Comparison of ENCODE assay signal across 11 mouse cellular contexts in genomic region chr1:51647955-51648354, GRCm38 (mm10).
DNase-seq lines count a peak whose midpoint lies in the region; ATAC-seq and TF ChIP-seq lines count a peak whose summit lies in the region.
"Had no signal": no experiment of that assay in that cellular context is flagged by ENCODE, and none has a peak within 500 bp of the region (broad histone marks: within the 10 kb centered on the region; RNA-seq: fewer than 3 reads in every experiment).

No protein-coding gene starts in this region.

- no peak overlapping the region for H3K4me2 ChIP-seq in stomach, embryonic 15.5 days
- H3K4me2 ChIP-seq in midbrain, postnatal 0 days (ENCODE audit: low read depth, low read length, poor library complexity, severe bottlenecking) = no peak overlapping the region
- no peak overlapping the region for H3K4me2 ChIP-seq in kidney, embryonic 15.5 days
- H3K4me2 ChIP-seq: limb, embryonic 15.5 days had no signal

- no peaks in the 10 kb centered on the region for H3K27me3 ChIP-seq in stomach, embryonic 15.5 days (replicated peaks)
- no peaks in the 10 kb centered on the region for H3K27me3 ChIP-seq in midbrain, postnatal 0 days (ENCODE audit: insufficient read depth, low read length)
- H3K27me3 ChIP-seq in kidney, embryonic 15.5 days = no peaks in the 10 kb centered on the region
- H3K27me3 ChIP-seq: limb, embryonic 15.5 days had no signal

- no peaks in the 10 kb centered on the region for H3K9me3 ChIP-seq in stomach, embryonic 15.5 days
- no peaks in the 10 kb centered on the region for H3K9me3 ChIP-seq in midbrain, postnatal 0 days (ENCODE audit: low read length)
- H3K9me3 ChIP-seq in kidney, embryonic 15.5 days (replicated peaks) = no peaks in the 10 kb centered on the region
- H3K9me3 ChIP-seq: limb, embryonic 15.5 days had no signal

- intact Hi-C loops in heart, postnatal 36 days (cut with DNase I) = no loop called here

- DNase-seq in ovary, postnatal 36 days (ENCODE audit: low spot score) = peak; percentile 23
- no peak for DNase-seq in ovary, adult 18-20 months (ENCODE audit: low spot score)
- peak; percentile 18 for DNase-seq in gastrocnemius, postnatal 10 days
- peak; percentile 38 to 53 for DNase-seq in heart, postnatal 36 days
- DNase-seq in midbrain, postnatal 0 days (ENCODE audit: low spot score) = no peak
- DNase-seq in frontal cortex, postnatal 10 days (ENCODE audit: low spot score in 2 of 2) = no peak
- DNase-seq: cerebellum, postnatal 36 days; kidney, adult 18-20 months had no signal

- H3K9ac ChIP-seq in stomach, embryonic 15.5 days = no peak overlapping the region
- H3K9ac ChIP-seq in midbrain, postnatal 0 days (replicated peaks; ENCODE audit: low read length, poor library complexity, severe bottlenecking) = no peak overlapping the region
- H3K9ac ChIP-seq in kidney, embryonic 15.5 days = no peak overlapping the region
- H3K9ac ChIP-seq: limb, embryonic 15.5 days had no signal

- no peaks in the 10 kb centered on the region for H3K36me3 ChIP-seq in stomach, embryonic 15.5 days
- no peaks in the 10 kb centered on the region for H3K36me3 ChIP-seq in midbrain, postnatal 0 days (ENCODE audit: insufficient read depth, low read length)
- H3K36me3 ChIP-seq in kidney, embryonic 15.5 days = no peaks in the 10 kb centered on the region
- H3K36me3 ChIP-seq: limb, embryonic 15.5 days had no signal

- 81% methylated on average over 2 of the region's 2 CpGs for WGBS in stomach, embryonic 15.5 days
- WGBS in midbrain, postnatal 0 days = 83% methylated on average over 2 of the region's 2 CpGs
- WGBS in kidney, embryonic 15.5 days = 58% methylated on average over 2 of the region's 2 CpGs

- no peak for TF ChIP-seq CTCF in midbrain, postnatal 0 days (IDR thresholded peaks at IDR 0.05)

- no peak overlapping the region for H3K4me3 ChIP-seq in stomach, embryonic 15.5 days (replicated peaks)
- no peak overlapping the region for H3K4me3 ChIP-seq in midbrain, postnatal 0 days (ENCODE audit: low read depth, low read length)
- H3K4me3 ChIP-seq in kidney, embryonic 15.5 days (replicated peaks) = no peak overlapping the region
- H3K4me3 ChIP-seq: limb, embryonic 15.5 days had no signal

- no peak overlapping the region for H3K27ac ChIP-seq in stomach, embryonic 15.5 days
- H3K27ac ChIP-seq in midbrain, postnatal 0 days (ENCODE audit: low read depth, low read length) = no peak overlapping the region
- no peak overlapping the region for H3K27ac ChIP-seq in kidney, embryonic 15.5 days
- H3K27ac ChIP-seq: limb, embryonic 15.5 days had no signal

- no peaks in the 10 kb centered on the region for H3K4me1 ChIP-seq in stomach, embryonic 15.5 days
- H3K4me1 ChIP-seq in midbrain, postnatal 0 days (ENCODE audit: insufficient read depth, low read length) = no peaks in the 10 kb centered on the region
- H3K4me1 ChIP-seq in kidney, embryonic 15.5 days = no peaks in the 10 kb centered on the region
- H3K4me1 ChIP-seq: limb, embryonic 15.5 days had no signal

- ATAC-seq in stomach, embryonic 15.5 days (ENCODE audit: insufficient read depth, low FRiP score, low read depth) = peak; percentile 27; the same call in 1 of the 2 replicates
- ATAC-seq in midbrain, postnatal 0 days (ENCODE audit: low FRiP score) = no peak
- no peak for ATAC-seq in kidney, embryonic 15.5 days (replicated peaks; ENCODE audit: low FRiP score)

Comparison
In these comparisons a context has a peak if more than half of its experiments do, and no peak if none do; other contexts are left out.
1. DNase-seq: peak in ovary, postnatal 36 days (single experiment), gastrocnemius, postnatal 10 days (single experiment) and heart, postnatal 36 days (2 of 2); none in ovary, adult 18-20 months (single experiment), midbrain, postnatal 0 days (single experiment) and frontal cortex, postnatal 10 days (0 of 2).